Mouse (Mus musculus): ENCODE measurements around the gene Plcb1. TPM values are rescaled to one million over a fixed set of nuclear protein-coding genes. Genes with fewer than 3 reads are reported as not detected.

The Plcb1 gene
- polyA plus RNA-seq, 1 experiment, result 6.2 TPM

DNA sequence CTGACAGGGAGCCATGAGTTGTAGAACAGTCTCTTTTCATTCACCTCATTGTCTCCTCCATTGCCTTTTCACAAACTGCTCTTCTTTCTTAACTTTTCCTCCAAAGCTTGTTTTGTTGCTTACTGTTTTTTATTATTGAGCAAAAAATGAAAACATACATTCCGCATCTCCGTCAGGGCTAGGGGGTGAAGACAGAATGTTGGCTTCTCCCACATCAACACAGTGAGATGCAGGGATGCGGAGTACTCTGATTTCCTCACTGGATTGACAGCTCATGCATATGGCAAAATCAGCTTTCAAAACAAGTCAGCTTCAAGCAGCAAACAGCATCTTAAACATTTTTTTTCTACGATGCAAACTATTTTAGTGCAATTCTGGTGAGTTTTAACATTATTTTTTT is 108.9 kb downstream of the Plcb1 start:
- 79% methylated on average over 4 of the region's 4 CpGs for WGBS
- Histone ChIP-seq H3K4me1 (ENCODE audit: control insufficient read depth, insufficient read depth, low read length) (no peaks in the 10 kb centered on the region), H3K4me3 (replicated peaks; ENCODE audit: extremely low read depth, low read depth, low read length) (no peak overlapping the region)
- TF ChIP-seq CTCF (IDR thresholded peaks at IDR 0.05; ENCODE audit: insufficient read depth, low read length) (no peak), POLR2A (IDR thresholded peaks at IDR 0.05; ENCODE audit: borderline replicate concordance, extremely low read depth, low read depth, low read length) (no peak)
- DNase-seq, result no peak

- Histone ChIP-seq H3K4me1 (ENCODE audit: control insufficient read depth, insufficient read depth, low read length) (no peaks in the 10 kb centered on the region), H3K4me3 (replicated peaks; ENCODE audit: extremely low read depth, low read depth, low read length) (no peak overlapping the region)
- TF ChIP-seq POLR2A (IDR thresholded peaks at IDR 0.05; ENCODE audit: borderline replicate concordance, extremely low read depth, low read depth, low read length), result no peak
- no peak for TF ChIP-seq CTCF (IDR thresholded peaks at IDR 0.05; ENCODE audit: insufficient read depth, low read length)
- DNase-seq, result no peak
- 74% methylated on average over 3 of the region's 3 CpGs for WGBS
Observed at GRCm38 (mm10) chr2:134896196-134896595, 110.3 kb downstream of the Plcb1 start.

DNA sequence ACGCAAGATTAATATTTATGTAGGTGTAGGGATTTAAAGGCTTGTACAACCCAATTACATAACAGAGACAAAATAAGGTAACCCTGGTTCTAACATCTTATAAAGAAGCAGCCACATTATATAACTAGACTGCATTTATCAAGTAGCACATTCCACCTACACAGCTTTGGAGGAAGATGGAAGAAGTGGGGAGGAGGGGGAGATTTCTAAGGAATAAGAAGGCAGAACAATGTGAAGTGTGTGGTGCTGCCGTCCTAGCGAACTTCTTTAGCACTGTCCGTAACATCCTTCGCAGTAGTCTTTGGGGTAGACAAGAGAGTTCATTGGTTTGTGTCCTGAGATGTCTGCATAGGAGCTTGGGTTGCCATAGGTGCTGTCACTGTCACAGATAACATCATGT is 111.2 kb downstream of the Plcb1 start:
- H3K4me1 ChIP-seq (ENCODE audit: control insufficient read depth, insufficient read depth, low read length), result no peaks in the 10 kb centered on the region
- H3K4me3 ChIP-seq (replicated peaks; ENCODE audit: extremely low read depth, low read depth, low read length), result no peak overlapping the region
- TF ChIP-seq POLR2A (IDR thresholded peaks at IDR 0.05; ENCODE audit: borderline replicate concordance, extremely low read depth, low read depth, low read length) (no peak), CTCF (IDR thresholded peaks at IDR 0.05; ENCODE audit: insufficient read depth, low read length) (no peak)
- DNase-seq, result no peak
- 89% methylated on average over 5 of the region's 5 CpGs for WGBS

DNA sequence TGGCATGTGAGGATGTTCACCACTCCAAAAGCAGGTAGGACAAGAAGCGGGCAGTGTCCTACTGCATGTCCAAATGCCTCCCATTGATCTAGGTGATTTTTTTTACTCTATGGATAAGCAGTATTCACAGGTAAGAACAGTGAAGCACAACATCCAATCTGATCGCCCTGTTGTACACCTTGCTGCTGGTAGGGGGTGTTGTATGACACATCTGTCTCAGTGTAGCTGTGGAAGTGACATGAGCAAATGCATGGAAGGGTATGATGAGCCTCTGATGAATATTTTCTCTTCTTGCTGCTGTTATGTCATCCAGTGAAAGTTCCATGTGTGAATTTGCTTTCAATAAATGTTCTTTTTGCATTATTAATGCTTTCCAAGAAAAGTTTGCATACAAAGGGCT is 115.7 kb downstream of the Plcb1 start:
- H3K4me3 ChIP-seq (replicated peaks; ENCODE audit: extremely low read depth, low read depth, low read length), result no peak overlapping the region
- TF ChIP-seq CTCF (IDR thresholded peaks at IDR 0.05; ENCODE audit: insufficient read depth, low read length), result no peak
- no peak for TF ChIP-seq POLR2A (IDR thresholded peaks at IDR 0.05; ENCODE audit: borderline replicate concordance, extremely low read depth, low read depth, low read length)
- WGBS, result 92% methylated on average over 2 of the region's 2 CpGs
- H3K4me1 ChIP-seq (ENCODE audit: control insufficient read depth, insufficient read depth, low read length), result no peaks in the 10 kb centered on the region
- no peak for DNase-seq

DNA sequence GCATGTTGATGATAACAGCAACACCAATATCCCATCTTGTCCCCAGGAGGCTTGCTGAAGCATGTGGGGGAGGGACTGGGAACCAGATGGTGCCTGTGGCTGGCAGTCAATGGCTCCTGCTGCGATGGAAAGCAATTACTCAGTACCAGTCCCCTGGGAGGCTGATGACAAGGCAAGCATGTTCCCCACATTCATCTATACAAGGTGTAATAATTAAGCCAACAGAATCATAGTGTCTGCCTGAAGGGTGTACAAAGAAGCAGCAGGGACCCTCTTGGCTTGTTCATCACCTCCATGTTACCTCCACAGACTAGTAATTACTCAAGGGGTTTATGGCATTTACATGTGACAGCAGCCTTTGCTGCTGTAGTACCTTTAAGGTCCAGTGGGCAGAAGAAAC is 125.0 kb downstream of the Plcb1 start:
- WGBS, result 71% methylated on average over 1 of the region's 1 CpGs

DNA sequence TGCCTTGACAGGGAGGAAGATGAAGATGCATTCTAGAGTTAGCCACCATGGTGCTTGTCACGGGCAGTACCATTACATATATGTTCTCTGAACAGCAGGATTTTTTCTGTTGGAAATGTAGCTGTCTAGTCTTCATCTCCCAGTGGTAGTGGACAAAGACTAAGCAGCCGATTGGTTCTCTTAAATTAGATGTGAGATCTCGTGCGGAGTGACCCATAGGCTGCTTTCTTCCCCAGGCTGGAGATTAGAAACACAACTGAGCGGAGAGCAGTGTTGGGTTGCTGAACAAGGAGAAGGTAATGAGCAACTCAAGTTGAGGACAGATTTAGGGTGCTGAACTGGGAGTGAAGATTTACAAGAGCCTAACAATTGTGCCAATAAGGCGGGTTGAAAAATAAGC is 125.5 kb downstream of the Plcb1 start:
- TF ChIP-seq POLR2A (IDR thresholded peaks at IDR 0.05; ENCODE audit: borderline replicate concordance, extremely low read depth, low read depth, low read length) (no peak), CTCF (IDR thresholded peaks at IDR 0.05; ENCODE audit: insufficient read depth, low read length) (no peak)
- Histone ChIP-seq H3K4me1 (ENCODE audit: control insufficient read depth, insufficient read depth, low read length) (peaks cover 8% of the 10 kb centered on the region; the same call in 1 of the 2 replicates), H3K4me3 (replicated peaks; ENCODE audit: extremely low read depth, low read depth, low read length) (no peak overlapping the region)
- WGBS, result 91% methylated on average over 6 of the region's 6 CpGs
- no peak for DNase-seq

More for the DNA sequence above, 125.0 kb downstream of the Plcb1 start:
- peaks cover 4% of the 10 kb centered on the region; the same call in 1 of the 2 replicates for H3K4me1 ChIP-seq (ENCODE audit: control insufficient read depth, insufficient read depth, low read length)
- TF ChIP-seq CTCF (IDR thresholded peaks at IDR 0.05; ENCODE audit: insufficient read depth, low read length) (no peak), POLR2A (IDR thresholded peaks at IDR 0.05; ENCODE audit: borderline replicate concordance, extremely low read depth, low read depth, low read length) (no peak)
- H3K4me3 ChIP-seq (replicated peaks; ENCODE audit: extremely low read depth, low read depth, low read length), result no peak overlapping the region
- DNase-seq, result no peak

GRCm38 (mm10) chr2:134912616-134913015 is 126.7 kb downstream of the Plcb1 start:
- Histone ChIP-seq H3K4me3 (replicated peaks; ENCODE audit: extremely low read depth, low read depth, low read length) (no peak overlapping the region), H3K4me1 (ENCODE audit: control insufficient read depth, insufficient read depth, low read length) (peaks cover 8% of the 10 kb centered on the region; the same call in 1 of the 2 replicates)
- WGBS, result 69% methylated on average over 2 of the region's 2 CpGs
- TF ChIP-seq POLR2A (IDR thresholded peaks at IDR 0.05; ENCODE audit: borderline replicate concordance, extremely low read depth, low read depth, low read length), result no peak
- no peak for TF ChIP-seq CTCF (IDR thresholded peaks at IDR 0.05; ENCODE audit: insufficient read depth, low read length)
- no peak for DNase-seq

DNA sequence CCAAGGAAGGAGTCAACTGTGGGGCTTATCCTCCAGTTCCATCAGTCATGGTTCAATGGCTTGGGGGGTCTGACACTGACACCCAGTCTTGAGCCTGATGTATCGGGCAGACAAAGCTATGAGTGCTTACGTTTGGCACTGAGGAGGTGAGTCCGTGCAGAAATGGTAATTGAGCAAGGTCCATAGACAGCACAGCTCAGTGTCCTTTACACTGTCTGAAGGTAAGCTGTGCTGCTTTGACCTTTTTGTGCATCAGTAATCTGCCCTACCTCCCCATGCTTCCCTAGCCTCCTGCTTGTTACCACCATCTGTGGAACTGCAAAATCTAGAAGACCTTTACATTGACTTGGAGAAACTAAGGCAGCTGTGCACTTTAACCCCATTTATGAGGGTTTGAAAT is 127.7 kb downstream of the Plcb1 start:
- no peak overlapping the region for H3K4me3 ChIP-seq (replicated peaks; ENCODE audit: extremely low read depth, low read depth, low read length)
- peaks cover 8% of the 10 kb centered on the region; the same call in 1 of the 2 replicates for H3K4me1 ChIP-seq (ENCODE audit: control insufficient read depth, insufficient read depth, low read length)
- TF ChIP-seq CTCF (IDR thresholded peaks at IDR 0.05; ENCODE audit: insufficient read depth, low read length), result no peak
- TF ChIP-seq POLR2A (IDR thresholded peaks at IDR 0.05; ENCODE audit: borderline replicate concordance, extremely low read depth, low read depth, low read length), result no peak
- DNase-seq, result no peak
- 96% methylated on average over 3 of the region's 3 CpGs for WGBS

- 84% methylated on average over 2 of the region's 2 CpGs for WGBS
- H3K4me1 ChIP-seq (ENCODE audit: control insufficient read depth, insufficient read depth, low read length), result peaks cover 8% of the 10 kb centered on the region; the same call in 1 of the 2 replicates
- DNase-seq, result no peak
- no peak overlapping the region for H3K4me3 ChIP-seq (replicated peaks; ENCODE audit: extremely low read depth, low read depth, low read length)
- no peak for TF ChIP-seq CTCF (IDR thresholded peaks at IDR 0.05; ENCODE audit: insufficient read depth, low read length)
Observed at GRCm38 (mm10) chr2:134914091-134914550, 128.3 kb downstream of the Plcb1 start.

DNA sequence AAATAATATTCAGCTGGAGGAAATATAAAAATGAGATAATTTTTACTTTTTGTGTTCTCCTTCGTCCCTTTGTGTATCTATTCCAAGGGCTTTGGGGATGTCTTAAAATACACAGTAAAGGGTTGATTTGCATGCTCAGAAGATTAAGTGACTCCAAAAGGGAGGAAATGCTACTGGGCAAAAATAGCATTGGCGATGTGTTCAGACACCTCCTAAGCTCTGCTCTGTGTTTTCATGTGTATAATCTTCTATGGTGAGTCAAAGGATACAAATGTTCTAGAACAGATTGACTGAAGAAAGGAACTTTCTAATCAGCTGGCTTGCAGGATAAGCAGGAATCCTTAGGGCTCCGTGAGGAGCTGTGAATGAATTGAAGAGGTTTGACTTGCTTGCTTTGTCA is 129.2 kb downstream of the Plcb1 start:
- H3K4me1 ChIP-seq (ENCODE audit: control insufficient read depth, insufficient read depth, low read length), result peaks cover 8% of the 10 kb centered on the region; the same call in 1 of the 2 replicates
- no peak overlapping the region for H3K4me3 ChIP-seq (replicated peaks; ENCODE audit: extremely low read depth, low read depth, low read length)
- 43% methylated on average over 3 of the region's 3 CpGs for WGBS
- no peak for DNase-seq
- no peak for TF ChIP-seq POLR2A (IDR thresholded peaks at IDR 0.05; ENCODE audit: borderline replicate concordance, extremely low read depth, low read depth, low read length)
- no peak for TF ChIP-seq CTCF (IDR thresholded peaks at IDR 0.05; ENCODE audit: insufficient read depth, low read length)

Data from lung, adult 2 months (tissue).